Mouse (Mus musculus) heart, adult 2 months (tissue): ENCODE measurements around the gene Hist3h2ba. TPM values are rescaled to one million over a fixed set of nuclear protein-coding genes. Genes with fewer than 3 reads are reported as not detected.
A peak's percentile ranks its signal among the peaks of the same experiment; 100 is the strongest.

ENCODE experiments used
- DNase-seq, 2 experiments: peaks; one replicate each; pipeline ENCODE4 v3.0.0; 2021
- H3K27ac ChIP-seq: fragments of 200-600 bp; 2 replicates; pipeline ENCODE4 v1.8.1; 2022
- H3K27me3 ChIP-seq: fragments of 200-500 bp; 2 replicates; pipeline ENCODE4 v1.6.1; 2012; ENCODE audit warnings: mild to moderate bottlenecking, low read length, inconsistent platforms, mixed read lengths; ENCODE audit not compliant: control insufficient read depth, insufficient read depth
- H3K36me3 ChIP-seq: fragments of 200-500 bp; 2 replicates; pipeline ENCODE4 v1.6.1; 2012; ENCODE audit warnings: low read length, inconsistent platforms; ENCODE audit not compliant: control insufficient read depth, insufficient read depth
- H3K4me1 ChIP-seq: fragments of 200-500 bp; 2 replicates; pipeline ENCODE4 v1.6.1; 2011; ENCODE audit warnings: low read length; ENCODE audit not compliant: control insufficient read depth, insufficient read depth
- H3K4me3 ChIP-seq: fragments of 200-600 bp; 2 replicates; pipeline ENCODE4 v1.8.1; 2022
- H3K79me2 ChIP-seq: fragments of 200-500 bp; replicated peaks from 2 replicates; pipeline ENCODE4 v1.6.1; 2012; ENCODE audit warnings: mild to moderate bottlenecking, inconsistent platforms, low read length, moderate library complexity, mixed read lengths; ENCODE audit not compliant: control insufficient read depth, insufficient read depth
- H3K9ac ChIP-seq: fragments of 200-500 bp; 2 replicates; pipeline ENCODE4 v1.6.1; 2012; ENCODE audit warnings: low read depth, mild to moderate bottlenecking, control low read depth, inconsistent platforms, low read length, mixed read lengths
- CTCF ChIP-seq: fragments of 200-600 bp; IDR thresholded peaks from 2 replicates; pipeline ENCODE4 v1.8.1; 2022; ENCODE audit warnings: antibody characterized with exemption, mild to moderate bottlenecking, moderate library complexity
- EP300 ChIP-seq: fragments of 200-500 bp; IDR thresholded peaks from 2 replicates; pipeline ENCODE4 v1.6.1; 2011; ENCODE audit warnings: low read depth, low read length, control low read depth; ENCODE audit not compliant: insufficient read depth
- POLR2A ChIP-seq: fragments of 200-500 bp; IDR thresholded peaks from 2 replicates; pipeline ENCODE4 v1.6.1; 2011; ENCODE audit warnings: mild to moderate bottlenecking, low read depth, low read length, control low read depth; ENCODE audit not compliant: insufficient read depth
- WGBS: fragments of 180-500 bp; shearing (Covaris S2); methylation state at CpG from one replicate; pipeline ENCODE4 v1.1.7; 2018; 5-methylcytosine and 5-hydroxymethylcytosine counted together
- intact Hi-C: fragments of 180-260 bp; cut with DNase I; formaldehyde crosslinking; loops from one replicate; pipeline ENCODE4 v1.15.1; 2025
- polyA plus RNA-seq: library from polyadenylated mRNA; depleted of rRNA; stranded (reverse); fragments of >200 nt; gene quantifications from 2 replicates; pipeline ENCODE4 v1.2.3, GENCODE M21; 2012
- total RNA-seq, 2 experiments: library from RNA; stranded (reverse); gene quantifications; 2 replicates each; pipeline ENCODE4 v1.2.3; 2021

Gene Hist3h2ba
- total and polyA plus RNA-seq, 3 experiments = 0.81 to 1.5 (median 1.1) TPM

DNA sequence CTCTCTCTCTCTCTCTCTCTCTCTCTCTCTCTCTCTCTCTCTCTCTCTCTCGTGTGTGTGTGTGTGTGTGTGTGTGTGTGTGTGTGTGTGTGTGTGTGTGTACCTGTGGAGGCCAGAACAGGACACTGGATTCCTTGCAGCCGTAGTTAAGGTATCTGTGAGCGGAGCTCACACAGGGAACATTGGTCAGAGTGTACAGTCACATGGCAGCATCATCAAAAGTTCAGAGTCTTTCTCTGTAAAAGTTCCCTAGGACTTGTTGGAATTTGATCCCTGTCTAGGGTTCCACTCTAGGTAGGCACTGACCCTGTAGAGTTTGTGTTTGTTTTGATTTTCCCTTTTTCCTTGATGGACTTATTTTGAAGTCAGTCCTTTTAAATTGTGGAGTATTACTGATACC, 22.1 kb upstream of the Hist3h2ba start:
- WGBS = 87% methylated on average over 2 of the region's 3 CpGs
- no peak overlapping the region for H3K27ac ChIP-seq
- DNase-seq = no peak
- no peak overlapping the region for H3K9ac ChIP-seq
- H3K27me3 ChIP-seq = no peaks in the 10 kb centered on the region
- H3K79me2 ChIP-seq = no peaks in the 10 kb centered on the region
- intact Hi-C loops = loop anchor here (5.0 kb wide), 1 partner anchor 371 kb away; no protein-coding TSS in a partner anchor
- no peak for TF ChIP-seq EP300
- TF ChIP-seq POLR2A = no peak
- no peak for TF ChIP-seq CTCF
- peaks cover 3% of the 10 kb centered on the region for H3K4me1 ChIP-seq
- no peaks in the 10 kb centered on the region for H3K36me3 ChIP-seq
- H3K4me3 ChIP-seq = no peak overlapping the region

DNA sequence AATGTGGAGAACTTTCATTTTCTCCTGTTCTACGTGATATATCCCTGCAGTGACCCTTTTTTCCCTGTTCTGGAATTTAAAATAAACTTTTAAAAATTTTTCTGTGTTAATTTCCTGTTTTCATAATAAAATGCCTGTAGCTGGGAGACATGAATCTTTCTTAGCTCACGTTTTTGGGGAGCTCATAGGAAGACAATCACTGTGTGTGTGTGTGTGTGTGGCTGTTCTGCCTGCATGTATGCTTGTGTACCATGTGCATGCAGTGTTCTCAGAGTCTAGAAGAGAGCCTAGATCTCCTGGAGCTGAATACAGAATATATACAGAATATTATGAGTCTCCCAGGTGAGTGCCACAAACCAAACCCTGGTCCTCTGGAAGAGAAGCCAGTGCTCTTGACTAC, 21.7 kb upstream of the Hist3h2ba start:
- no peak overlapping the region for H3K27ac ChIP-seq
- WGBS = 62% methylated on average over 2 of the region's 2 CpGs
- intact Hi-C loops = loop anchor here (5.0 kb wide), 1 partner anchor 370 kb away; no protein-coding TSS in a partner anchor
- no peaks in the 10 kb centered on the region for H3K36me3 ChIP-seq
- H3K27me3 ChIP-seq = no peaks in the 10 kb centered on the region
- no peak overlapping the region for H3K9ac ChIP-seq
- H3K4me3 ChIP-seq = no peak overlapping the region
- TF ChIP-seq CTCF (no peak), POLR2A (no peak), EP300 (no peak)
- peaks cover 3% of the 10 kb centered on the region for H3K4me1 ChIP-seq
- no peaks in the 10 kb centered on the region for H3K79me2 ChIP-seq
- no peak for DNase-seq

DNA sequence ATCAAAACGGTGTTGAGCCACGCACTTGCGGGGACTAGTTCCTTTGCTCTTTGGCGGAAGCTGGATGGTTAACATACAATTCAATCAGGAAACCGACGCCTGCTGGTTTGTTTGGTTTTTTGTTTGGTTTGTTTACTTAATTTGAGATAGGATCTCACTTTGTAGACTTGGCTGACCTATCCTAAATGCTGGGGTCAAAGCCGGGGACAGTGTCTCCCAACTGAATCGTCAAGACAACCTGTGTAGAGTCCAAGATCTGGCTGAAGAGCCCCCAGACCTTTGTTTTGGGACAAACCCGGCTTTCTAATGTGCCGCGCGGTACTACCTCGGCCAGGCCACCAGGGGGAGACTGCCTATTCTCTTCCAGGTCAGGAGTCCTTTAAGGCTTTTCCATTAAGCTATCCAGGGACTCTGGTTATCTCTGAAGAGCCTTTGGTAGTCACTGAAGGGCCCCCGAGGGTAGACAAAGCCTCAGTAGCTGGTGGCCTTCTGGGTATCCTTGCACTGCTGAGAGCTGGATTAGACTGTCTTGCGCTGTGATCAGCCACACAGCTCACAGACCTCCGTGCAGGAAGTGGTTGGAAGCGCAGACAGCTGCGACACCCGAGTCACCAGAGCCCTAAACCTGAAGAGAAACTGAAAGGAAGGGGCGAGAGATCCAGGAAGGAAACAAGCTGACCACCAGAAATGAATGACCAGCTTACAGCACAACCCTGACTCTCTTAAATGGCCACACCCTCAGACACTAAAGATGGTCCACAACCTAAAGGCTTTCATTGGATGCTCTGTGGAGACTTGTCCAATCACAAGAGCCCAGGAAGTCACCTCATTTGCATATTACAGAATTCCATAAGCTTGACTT, 20.7 kb upstream of the Hist3h2ba start:
- intact Hi-C loops = loop anchor here (2.0 to 5.0 kb wide), 2 partner anchors 27 to 369 kb away; partner anchors contain the start of genes Hist3h2a and Trim17
- H3K4me1 ChIP-seq = peaks cover 3% of the 10 kb centered on the region
- no peaks in the 10 kb centered on the region for H3K36me3 ChIP-seq
- H3K27ac ChIP-seq = peak overlapping the region; percentile 72
- H3K9ac ChIP-seq = peak overlapping the region; percentile 60
- H3K4me3 ChIP-seq = peak overlapping the region; percentile 49
- TF ChIP-seq POLR2A = peak; percentile 63
- peak; percentile 91 for TF ChIP-seq CTCF
- TF ChIP-seq EP300 = 0 out of 2 replicates have a peak, but pooled peaks have one; percentile 3
- 13% methylated on average over 20 of the region's 20 CpGs for WGBS
- no peaks in the 10 kb centered on the region for H3K27me3 ChIP-seq
- DNase-seq = peak; percentile 72 to 75
- H3K79me2 ChIP-seq = no peaks in the 10 kb centered on the region

DNA sequence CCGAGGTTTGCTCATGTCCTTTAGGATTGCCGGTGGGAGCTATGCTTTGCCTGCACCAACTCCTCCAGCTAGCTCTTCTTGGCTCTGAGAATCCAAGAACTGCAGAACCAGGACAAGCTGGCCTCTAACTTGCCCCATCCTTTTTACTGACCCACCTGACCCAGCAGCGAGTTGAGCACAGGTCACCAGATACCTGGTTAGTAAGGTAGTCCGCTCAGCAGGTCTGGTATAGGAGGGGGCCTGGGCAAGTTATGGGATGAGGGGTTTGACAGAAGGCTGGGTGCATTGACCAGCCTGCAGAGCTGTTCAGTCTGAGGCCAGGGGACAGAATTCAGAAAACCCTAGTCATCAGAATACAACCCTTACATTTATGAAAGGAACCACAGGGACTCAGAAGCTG, 19.7 kb upstream of the Hist3h2ba start:
- no peak for DNase-seq
- WGBS = 74% methylated on average over 4 of the region's 4 CpGs

DNA sequence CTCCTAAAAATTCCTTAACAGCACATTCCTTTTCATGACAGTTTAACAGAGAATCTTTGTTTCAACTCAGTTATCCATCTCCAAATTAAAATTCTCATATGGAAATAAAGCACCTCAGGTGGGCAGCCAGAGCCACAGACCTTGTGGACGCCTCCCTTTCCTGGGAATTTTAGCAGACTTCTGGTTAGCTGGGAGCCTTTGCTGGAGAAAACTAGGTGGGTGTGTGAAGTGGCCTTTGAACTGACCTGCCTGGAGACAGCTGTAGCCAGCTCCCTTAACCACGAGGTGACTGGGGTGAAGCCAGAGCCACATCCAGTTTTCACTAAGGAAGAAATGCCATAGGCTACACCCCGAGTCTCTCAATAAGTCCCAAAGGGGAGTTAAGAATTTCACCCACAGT, 19.1 kb upstream of the Hist3h2ba start:
- Histone ChIP-seq H3K4me3 (no peak overlapping the region), H3K4me1 (peaks cover 3% of the 10 kb centered on the region), H3K79me2 (no peaks in the 10 kb centered on the region), H3K27me3 (no peaks in the 10 kb centered on the region), H3K27ac (no peak overlapping the region), H3K36me3 (no peaks in the 10 kb centered on the region), H3K9ac (no peak overlapping the region)
- no peak for DNase-seq
- intact Hi-C loops = loop anchor here (2.0 to 5.0 kb wide), 2 partner anchors 25 to 368 kb away; partner anchors contain the start of genes Hist3h2a and Trim17
- no peak for TF ChIP-seq POLR2A
- no peak for TF ChIP-seq EP300
- no peak for TF ChIP-seq CTCF
- 44% methylated on average over 3 of the region's 3 CpGs for WGBS

More for the DNA sequence above, 19.7 kb upstream of the Hist3h2ba start:
- Histone ChIP-seq H3K27me3 (no peaks in the 10 kb centered on the region), H3K4me3 (no peak overlapping the region), H3K79me2 (no peaks in the 10 kb centered on the region), H3K27ac (no peak overlapping the region), H3K9ac (no peak overlapping the region), H3K36me3 (no peaks in the 10 kb centered on the region), H3K4me1 (peaks cover 3% of the 10 kb centered on the region)
- no peak for TF ChIP-seq EP300
- TF ChIP-seq CTCF = no peak
- TF ChIP-seq POLR2A = no peak
- intact Hi-C loops = loop anchor here (2.0 to 5.0 kb wide), 2 partner anchors 26 to 368 kb away; partner anchors contain the start of genes Hist3h2a and Trim17

DNA sequence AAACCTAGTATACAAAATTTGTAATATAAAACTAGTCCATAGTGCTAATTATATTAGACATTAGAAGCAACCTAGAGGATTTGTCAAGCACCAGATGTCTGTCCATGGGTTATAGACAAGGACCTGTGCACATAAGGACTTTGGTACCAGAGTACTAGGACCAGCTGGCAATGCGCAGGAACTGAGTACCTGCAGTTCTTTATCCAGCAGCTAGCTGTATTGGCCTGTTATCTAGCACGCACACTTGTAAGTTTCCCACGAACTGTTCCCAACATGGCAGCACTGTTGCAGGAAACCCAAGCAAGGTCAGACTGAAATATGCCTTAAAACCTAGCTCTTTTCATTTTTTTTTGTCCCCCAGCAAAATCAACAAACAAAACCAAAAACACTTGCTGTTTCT, 18.5 kb upstream of the Hist3h2ba start:
- Histone ChIP-seq H3K4me1 (peaks cover 3% of the 10 kb centered on the region), H3K36me3 (no peaks in the 10 kb centered on the region), H3K27ac (no peak overlapping the region), H3K79me2 (no peaks in the 10 kb centered on the region), H3K4me3 (no peak overlapping the region), H3K9ac (no peak overlapping the region), H3K27me3 (no peaks in the 10 kb centered on the region)
- TF ChIP-seq EP300 (no peak), POLR2A (no peak), CTCF (no peak)
- intact Hi-C loops = no loop called here
- DNase-seq = no peak
- WGBS = 83% methylated on average over 3 of the region's 3 CpGs
